Mouse (Mus musculus) erythroblast, embryonic 14.5 days (primary cell): Measurements from ENCODE around the gene Slc5a5.

Experiments used
- GATA1 ChIP-seq: IDR thresholded peaks from 2 replicates; pipeline ENCODE4 v1.6.1; 2012; ENCODE audit warnings: low read length, inconsistent platforms, mixed read lengths
- TAL1 ChIP-seq: IDR thresholded peaks from 3 replicates; pipeline ENCODE4 v1.6.1; 2012; ENCODE audit warnings: low read length, inconsistent platforms, mixed read lengths

DNA sequence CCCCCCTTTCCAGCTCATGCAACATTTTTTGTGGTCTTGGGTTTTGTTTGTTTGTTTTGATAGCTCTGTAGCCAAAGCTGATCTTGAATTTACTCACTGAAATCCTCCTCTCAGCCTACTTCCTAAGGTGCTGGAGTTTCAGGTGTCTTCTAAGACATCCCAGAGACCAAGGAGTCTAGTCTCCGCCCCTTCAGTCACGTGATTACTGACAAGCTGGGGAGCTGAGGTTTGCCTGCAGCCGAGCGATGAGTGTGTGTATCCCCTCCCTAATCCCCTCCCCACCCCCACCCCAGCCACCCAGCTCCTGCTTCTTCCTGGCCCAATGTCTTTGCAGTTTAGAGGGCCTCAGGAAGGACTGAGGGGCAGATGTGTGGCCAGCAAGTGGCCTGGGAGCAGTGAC lies 35.0 kb downstream of the Slc5a5 start:
- TF ChIP-seq TAL1 (no peak), GATA1 (no peak)
